Mouse (Mus musculus) granulocyte monocyte progenitor cell, adult 5-6 weeks (primary cell): ENCODE results near the gene Tbxas1. TPM values are rescaled to one million over a fixed set of nuclear protein-coding genes. Genes with fewer than 3 reads are reported as not detected.

Source experiments
- ATAC-seq: replicated peaks from 2 replicates; pipeline ENCODE4 v1.8.0; 2016; ENCODE audit warnings: mild to moderate bottlenecking, moderate TSS enrichment, inconsistent platforms; ENCODE audit not compliant: poor library complexity, severe bottlenecking
- total RNA-seq, 2 experiments: library from RNA; stranded (forward) in 1 of 2; stranded (reverse) in 1 of 2; fragments of 200-712, 200-1000 nt in 1 of 2; fragments of >200 nt in 1 of 2; fragmentation: Nextera tagmentation in 1 of 2; gene quantifications; 2 replicates each; pipeline ENCODE4 v1.2.3; 2014 to 2017

Tbxas1 gene
- total RNA-seq, 2 experiments from 2014 or later, result 12.4 to 15.0 TPM

DNA sequence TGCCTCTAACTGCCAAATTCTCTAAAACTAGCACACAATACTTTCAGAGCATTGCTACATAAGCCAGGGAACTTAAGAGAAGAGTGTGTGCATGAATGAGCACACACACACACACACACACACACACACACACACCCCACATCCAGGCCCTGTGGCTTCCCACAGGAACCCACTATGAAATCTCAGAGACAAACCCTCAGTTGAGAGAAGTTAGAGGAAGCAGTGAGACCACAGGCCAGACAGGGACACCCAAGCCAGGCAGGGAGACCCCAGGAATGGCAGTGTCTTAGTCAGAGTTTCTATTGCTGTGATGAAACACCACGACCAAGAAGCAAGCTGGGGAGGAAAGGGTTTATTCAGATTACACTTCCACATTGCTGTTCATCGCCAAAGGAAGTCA lies 188.3 kb downstream of the Tbxas1 start:
- peak; percentile 70 for ATAC-seq

- peak; percentile 66 for ATAC-seq
These were observed 191.9 kb downstream of the Tbxas1 start for GRCm38 (mm10) chr6:39066935-39067578.

GRCm38 (mm10) chr6:39072664-39073063 lies 197.5 kb downstream of the Tbxas1 start:
- ATAC-seq, result no peak

- no peak for ATAC-seq
These were observed 199.0 kb downstream of the Tbxas1 start for GRCm38 (mm10) chr6:39074186-39074585.

- peak; percentile 59 for ATAC-seq
These were observed 201.3 kb downstream of the Tbxas1 start for GRCm38 (mm10) chr6:39076498-39076897.

- no peak for ATAC-seq
These were observed 229.4 kb downstream of the Tbxas1 start for GRCm38 (mm10) chr6:39104631-39105030.

DNA sequence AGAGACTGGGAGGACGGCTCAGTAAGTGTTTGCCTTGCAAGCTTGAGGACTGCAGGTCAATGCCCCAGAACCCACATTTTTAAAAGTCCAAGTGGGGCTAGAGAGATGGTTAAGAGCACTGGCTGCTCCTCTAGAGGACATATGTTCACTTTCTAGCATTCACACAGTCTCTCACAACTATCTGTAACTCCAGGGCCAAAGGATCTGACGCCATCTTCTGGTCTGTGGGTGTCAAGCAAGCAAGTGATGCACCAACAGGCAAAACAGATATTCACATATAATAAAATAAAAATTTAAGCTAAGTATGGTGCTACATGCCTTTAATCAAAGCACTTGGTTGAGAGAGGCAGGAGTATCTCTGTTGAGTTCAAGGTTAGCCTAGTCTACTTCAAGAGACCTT lies 231.6 kb downstream of the Tbxas1 start:
- no peak for ATAC-seq

DNA sequence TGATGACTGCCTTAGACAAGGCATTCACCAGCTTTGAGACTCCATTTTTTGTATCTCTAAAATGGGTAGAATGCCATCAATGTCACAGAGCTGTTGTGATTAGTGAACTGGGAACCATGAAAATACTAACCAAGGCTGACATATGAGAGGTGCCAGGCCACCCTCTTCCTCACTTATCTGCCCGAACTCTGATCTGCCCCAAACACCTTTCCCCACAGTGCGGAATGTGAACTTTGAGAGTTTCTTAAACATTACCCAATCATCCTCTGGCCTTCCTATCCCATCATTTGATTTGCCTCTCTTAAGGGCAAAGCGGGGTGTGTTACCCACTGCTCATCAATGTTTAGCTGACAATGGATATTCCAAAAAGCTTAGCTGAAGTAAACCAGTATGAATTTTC lies 237.5 kb downstream of the Tbxas1 start:
- no peak for ATAC-seq

GRCm38 (mm10) chr6:39113141-39113540 lies 237.9 kb downstream of the Tbxas1 start:
- no peak for ATAC-seq

DNA sequence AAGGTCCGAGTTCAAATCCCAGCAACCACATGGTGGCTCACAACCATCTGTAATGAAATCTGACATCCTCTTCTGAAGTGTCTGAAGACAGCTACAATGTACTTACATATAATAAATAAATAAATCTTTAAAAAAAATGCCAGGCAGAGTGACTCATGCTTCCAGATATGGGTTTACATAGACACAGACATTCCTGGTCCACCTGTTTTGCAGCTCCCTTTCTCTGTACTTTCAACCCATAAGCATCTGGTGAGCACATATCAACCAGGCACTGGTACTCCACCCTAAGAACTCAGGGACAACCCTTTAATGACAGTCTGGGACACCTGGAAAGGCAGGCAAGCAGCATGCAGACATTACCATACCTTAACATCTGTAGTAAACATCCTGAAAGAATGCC lies 240.2 kb downstream of the Tbxas1 start:
- no peak for ATAC-seq

- peak; percentile 90 for ATAC-seq
These were observed 242.6 kb downstream of the Tbxas1 start, which contains the start of gene Parp12 for GRCm38 (mm10) chr6:39117584-39118455. Gene Parp12, minus strand, starts transcription at chr6:39118349.

- ATAC-seq, result no peak; the same call in 1 of the 2 replicates
These were observed 243.3 kb downstream of the Tbxas1 start for GRCm38 (mm10) chr6:39118456-39118881.

DNA sequence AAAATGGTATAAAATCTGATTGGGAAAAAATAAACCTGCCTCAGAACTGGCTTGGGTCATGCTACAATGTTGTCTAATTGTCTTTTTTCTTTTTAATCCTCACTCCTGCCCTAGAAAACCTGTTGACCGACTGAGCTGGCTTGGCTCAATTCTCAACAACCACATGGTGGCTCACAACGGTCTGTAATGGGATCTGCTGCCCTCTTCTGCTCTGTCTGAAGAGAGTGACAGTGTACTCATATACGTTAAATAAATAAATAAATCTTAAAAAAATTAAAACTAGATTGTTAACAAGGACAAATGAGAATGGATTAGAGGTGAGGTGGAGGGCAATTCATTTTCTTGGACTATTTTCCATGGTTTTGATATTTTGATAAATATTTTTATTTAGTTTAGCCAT lies 245.5 kb downstream of the Tbxas1 start:
- ATAC-seq, result no peak

DNA sequence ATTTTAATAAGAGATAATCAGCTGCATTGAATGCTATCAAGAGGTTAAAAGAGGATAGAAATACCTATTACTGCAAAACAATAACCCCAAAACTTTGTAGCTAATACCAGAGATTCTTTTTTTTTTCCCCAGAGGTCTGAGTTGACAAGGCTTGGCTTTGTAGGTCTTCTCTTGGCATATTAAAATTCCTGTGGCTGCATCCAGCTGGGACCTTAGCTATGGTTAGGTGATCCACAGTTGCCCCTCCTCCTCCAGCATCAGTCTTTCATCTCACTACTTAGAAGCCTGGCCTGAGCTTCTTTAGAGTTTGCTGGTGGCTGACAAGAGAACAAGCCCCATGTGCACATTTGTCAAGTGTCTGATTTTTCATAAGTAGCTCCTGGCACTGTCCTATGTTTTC lies 249.5 kb downstream of the Tbxas1 start:
- ATAC-seq, result no peak

GRCm38 (mm10) chr6:39131480-39131879 lies 256.3 kb downstream of the Tbxas1 start:
- no peak for ATAC-seq

GRCm38 (mm10) chr6:39132556-39132955 lies 257.4 kb downstream of the Tbxas1 start:
- ATAC-seq, result no peak

Other genes starting within 250 kb of the Tbxas1 start
- gene Klrg2, start 238.2 kb upstream of the Tbxas1 start, total RNA-seq (2014; fragmentation: Nextera tagmentation), result 0.68 TPM in 1 of 2 replicates, not detected in the other
- 0.30 and 0.72 TPM in 2 replicates for gene Klrg2, start 238.2 kb upstream of the Tbxas1 start, total RNA-seq (2017)
- gene Clec2l, start 212.3 kb upstream of the Tbxas1 start, total RNA-seq (2014; fragmentation: Nextera tagmentation), result 0.45 TPM in 1 of 2 replicates, not detected in the other
- not detected in 2 replicates for gene Clec2l, start 212.3 kb upstream of the Tbxas1 start, total RNA-seq (2017)
- gene Hipk2, start 761 bp downstream of the Tbxas1 start, total RNA-seq (2014; fragmentation: Nextera tagmentation), result 51.0 and 55.5 TPM in 2 replicates
- 12.8 and 17.0 TPM in 2 replicates for gene Hipk2, start 761 bp downstream of the Tbxas1 start, total RNA-seq (2017)
- 1.6 and 6.7 TPM in 2 replicates for gene Parp12, start 242.9 kb downstream of the Tbxas1 start, total RNA-seq (2014; fragmentation: Nextera tagmentation)
- gene Parp12, start 242.9 kb downstream of the Tbxas1 start, total RNA-seq (2017), result 4.3 and 4.5 TPM in 2 replicates